Mouse (Mus musculus) heart, adult 2 months (tissue): ENCODE data around the gene Hnrnpa3. TPM values are rescaled to one million over a fixed set of nuclear protein-coding genes. Genes with fewer than 3 reads are reported as not detected.
"Not testable (repeated sequence)": the region's sequence is repeated elsewhere in the genome, so short reads cannot be mapped to it uniquely, and the experiment has no call there.

ENCODE experiments used
- DNase-seq, 2 experiments: peaks; one replicate each; pipeline ENCODE4 v3.0.0; 2021
- H3K27ac ChIP-seq: fragments of 200-600 bp; 2 replicates; pipeline ENCODE4 v1.8.1; 2022
- H3K27me3 ChIP-seq: fragments of 200-500 bp; 2 replicates; pipeline ENCODE4 v1.6.1; 2012; ENCODE audit warnings: mild to moderate bottlenecking, low read length, inconsistent platforms, mixed read lengths; ENCODE audit not compliant: control insufficient read depth, insufficient read depth
- H3K36me3 ChIP-seq: fragments of 200-500 bp; 2 replicates; pipeline ENCODE4 v1.6.1; 2012; ENCODE audit warnings: low read length, inconsistent platforms; ENCODE audit not compliant: control insufficient read depth, insufficient read depth
- H3K4me1 ChIP-seq: fragments of 200-500 bp; 2 replicates; pipeline ENCODE4 v1.6.1; 2011; ENCODE audit warnings: low read length; ENCODE audit not compliant: control insufficient read depth, insufficient read depth
- H3K4me3 ChIP-seq: fragments of 200-600 bp; 2 replicates; pipeline ENCODE4 v1.8.1; 2022
- H3K79me2 ChIP-seq: fragments of 200-500 bp; replicated peaks from 2 replicates; pipeline ENCODE4 v1.6.1; 2012; ENCODE audit warnings: mild to moderate bottlenecking, inconsistent platforms, low read length, moderate library complexity, mixed read lengths; ENCODE audit not compliant: control insufficient read depth, insufficient read depth
- H3K9ac ChIP-seq: fragments of 200-500 bp; 2 replicates; pipeline ENCODE4 v1.6.1; 2012; ENCODE audit warnings: low read depth, mild to moderate bottlenecking, control low read depth, inconsistent platforms, low read length, mixed read lengths
- CTCF ChIP-seq: fragments of 200-600 bp; IDR thresholded peaks from 2 replicates; pipeline ENCODE4 v1.8.1; 2022; ENCODE audit warnings: antibody characterized with exemption, mild to moderate bottlenecking, moderate library complexity
- EP300 ChIP-seq: fragments of 200-500 bp; IDR thresholded peaks from 2 replicates; pipeline ENCODE4 v1.6.1; 2011; ENCODE audit warnings: low read depth, low read length, control low read depth; ENCODE audit not compliant: insufficient read depth
- POLR2A ChIP-seq: fragments of 200-500 bp; IDR thresholded peaks from 2 replicates; pipeline ENCODE4 v1.6.1; 2011; ENCODE audit warnings: mild to moderate bottlenecking, low read depth, low read length, control low read depth; ENCODE audit not compliant: insufficient read depth
- WGBS: fragments of 180-500 bp; shearing (Covaris S2); methylation state at CpG from one replicate; pipeline ENCODE4 v1.1.7; 2018; 5-methylcytosine and 5-hydroxymethylcytosine counted together
- intact Hi-C: fragments of 180-260 bp; cut with DNase I; formaldehyde crosslinking; loops from one replicate; pipeline ENCODE4 v1.15.1; 2025
- long read RNA-seq: library from polyadenylated mRNA; stranded (forward); transcript quantifications from one replicate; pipeline ENCODE4 v2.0.0, GENCODE M21; 2021
- polyA plus RNA-seq: library from polyadenylated mRNA; depleted of rRNA; stranded (reverse); fragments of >200 nt; gene quantifications from 2 replicates; pipeline ENCODE4 v1.2.3, GENCODE M21; 2012; rRNA removed
- total RNA-seq, 2 experiments: library from RNA; stranded (reverse); gene quantifications; 2 replicates each; pipeline ENCODE4 v1.2.3; 2021

Gene Hnrnpa3
- total RNA-seq, result 100 to 1,000 TPM; 177 to 180 TPM
- polyA plus RNA-seq, result 18.5 and 44.9 TPM in 2 replicates
- long read RNA-seq, full-length matches to known transcripts, result 33 of 46 reads
- long read RNA-seq, partial matches to known transcripts, result 4 of 46 reads
- long read RNA-seq, other reads (novel, unspliced or antisense), result 9 of 46 reads

- intact Hi-C loops, result loop anchor here (1.0 to 2.0 kb wide), 3 partner anchors 24 to 46 kb away; no protein-coding TSS in a partner anchor
- Histone ChIP-seq H3K9ac (peak within 1 kb of the TSS; percentile 92), H3K4me3 (peak within 1 kb of the TSS; percentile 93), H3K27me3 (no peaks in the 10 kb centered on the region), H3K27ac (peak within 1 kb of the TSS; percentile 99), H3K79me2 (0 out of 2 replicates have a peak, but pooled peaks cover 2% of the 10 kb centered on the region), H3K4me1 (peaks cover 7% of the 10 kb centered on the region), H3K36me3 (peaks cover 28% of the 10 kb centered on the region)
- TF ChIP-seq POLR2A (peak; percentile 88), CTCF (peak; percentile 7; the same call in 1 of the 2 replicates), EP300 (peak; percentile 78)
- DNase-seq, result peak; percentile 98 to 100
- under 1% methylated on average over 102 of the region's 102 CpGs for WGBS
These were observed at the start of gene Hnrnpa3 for GRCm38 (mm10) chr2:75658727-75659628. Gene Hnrnpa3, plus strand, starts transcription at chr2:75659261.

DNA sequence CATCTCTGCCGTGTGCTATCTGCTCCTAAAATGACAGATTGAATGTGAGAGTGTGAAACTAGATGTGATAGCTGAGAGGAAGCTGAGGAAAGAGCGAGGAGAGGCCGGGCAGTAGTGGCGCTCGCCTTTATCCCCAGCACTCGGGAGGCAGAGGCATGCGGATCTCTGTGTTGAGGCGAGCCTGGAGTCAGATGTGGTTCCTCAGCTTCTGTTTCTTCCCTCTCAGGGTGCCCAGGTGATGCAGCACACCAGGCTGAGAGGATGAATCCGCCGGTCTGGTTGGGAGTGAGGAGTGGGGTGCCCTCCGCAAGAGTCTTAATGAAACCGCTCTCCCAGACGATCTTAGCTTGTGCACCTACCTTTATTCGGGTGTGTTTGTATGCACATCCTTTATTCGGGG, 49.1 kb upstream of the Hnrnpa3 start:
- peak overlapping the region; percentile 10; the same call in 1 of the 2 replicates for H3K9ac ChIP-seq
- no peaks in the 10 kb centered on the region for H3K36me3 ChIP-seq
- TF ChIP-seq EP300, result 0 out of 2 replicates have a peak, but pooled peaks have one; percentile 0
- no peak for TF ChIP-seq POLR2A
- no peak for TF ChIP-seq CTCF
- peaks cover 3% of the 10 kb centered on the region for H3K4me1 ChIP-seq
- intact Hi-C loops, result loop anchor here (5.0 to 10.0 kb wide), 3 partner anchors 95 to 357 kb away; partner anchors contain the start of gene Nfe2l2
- peak overlapping the region; percentile 47 for H3K27ac ChIP-seq
- no peaks in the 10 kb centered on the region for H3K79me2 ChIP-seq
- WGBS, result 53% methylated on average over 15 of the region's 15 CpGs
- H3K4me3 ChIP-seq, result peak overlapping the region; percentile 30
- DNase-seq, result no peak
- no peaks in the 10 kb centered on the region for H3K27me3 ChIP-seq

DNA sequence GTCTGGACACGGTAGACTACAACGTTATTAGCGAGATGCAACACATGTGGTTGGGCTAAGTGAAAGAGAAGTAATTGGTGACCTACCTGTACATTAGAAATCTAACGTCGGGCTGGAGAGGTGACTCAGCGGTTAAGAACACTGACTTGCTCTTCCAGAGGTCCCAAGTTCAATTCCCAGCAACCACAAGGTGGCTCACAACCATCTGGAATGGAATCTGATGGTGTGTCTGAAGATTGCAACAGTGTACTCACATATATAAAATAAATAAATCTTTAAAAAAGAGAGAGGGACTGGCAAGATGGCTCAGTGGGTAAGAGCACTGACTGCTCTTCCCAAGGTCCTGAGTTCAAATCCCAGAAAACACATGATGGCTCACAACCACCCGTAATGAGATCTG, 48.5 kb upstream of the Hnrnpa3 start:
- 79% methylated on average over 7 of the region's 7 CpGs for WGBS
- H3K79me2 ChIP-seq, H3K27ac ChIP-seq, H3K9ac ChIP-seq, H3K4me3 ChIP-seq, H3K27me3 ChIP-seq, intact Hi-C loops, H3K36me3 ChIP-seq, H3K4me1 ChIP-seq, DNase-seq: not testable (repeated sequence)
- TF ChIP-seq CTCF, result peak; percentile 48

DNA sequence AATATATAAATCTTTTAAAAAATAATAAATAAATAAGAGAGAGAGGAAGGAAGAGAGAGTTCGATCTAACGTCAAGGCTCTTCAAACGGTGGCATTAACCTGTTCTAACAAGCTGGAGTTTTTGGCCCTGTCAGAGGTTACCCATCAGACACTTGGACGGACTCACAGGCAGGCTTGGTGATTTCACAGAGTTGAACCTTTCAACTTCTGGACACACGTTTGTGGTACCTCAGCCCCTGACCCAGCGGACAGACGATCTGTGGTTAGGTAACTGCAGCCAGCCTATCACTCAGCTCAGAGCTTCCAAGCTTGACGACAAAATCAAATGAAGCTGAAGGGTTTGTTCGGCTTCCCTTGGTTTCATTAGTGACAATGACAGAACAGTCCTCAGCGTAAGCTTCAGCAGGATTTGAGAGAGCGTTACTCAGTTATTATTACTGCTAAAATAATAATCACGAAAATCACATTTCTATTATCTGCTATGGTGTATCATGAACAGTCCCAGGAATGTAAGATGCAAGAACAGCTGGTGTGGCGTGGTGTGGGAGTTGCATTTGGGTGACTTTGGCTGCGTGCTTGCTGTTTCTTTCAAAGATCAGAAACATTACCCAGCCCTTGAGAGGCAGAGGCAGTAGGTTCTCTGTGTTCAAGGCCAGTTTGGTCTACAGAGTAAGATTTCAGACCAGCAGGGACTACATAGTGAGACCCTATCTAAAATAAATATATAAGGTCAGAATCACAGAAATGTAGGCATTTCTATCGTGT, 47.8 kb upstream of the Hnrnpa3 start:
- no peak for TF ChIP-seq EP300
- no peak for TF ChIP-seq POLR2A
- no peak for TF ChIP-seq CTCF
- Histone ChIP-seq H3K27me3 (no peaks in the 10 kb centered on the region), H3K4me3 (no peak overlapping the region), H3K36me3 (no peaks in the 10 kb centered on the region), H3K4me1 (peaks cover 3% of the 10 kb centered on the region), H3K79me2 (no peaks in the 10 kb centered on the region), H3K27ac (no peak overlapping the region), H3K9ac (no peak overlapping the region)
- WGBS, result 92% methylated on average over 15 of the region's 15 CpGs
- no peak for DNase-seq
- intact Hi-C loops, result no loop called here

DNA sequence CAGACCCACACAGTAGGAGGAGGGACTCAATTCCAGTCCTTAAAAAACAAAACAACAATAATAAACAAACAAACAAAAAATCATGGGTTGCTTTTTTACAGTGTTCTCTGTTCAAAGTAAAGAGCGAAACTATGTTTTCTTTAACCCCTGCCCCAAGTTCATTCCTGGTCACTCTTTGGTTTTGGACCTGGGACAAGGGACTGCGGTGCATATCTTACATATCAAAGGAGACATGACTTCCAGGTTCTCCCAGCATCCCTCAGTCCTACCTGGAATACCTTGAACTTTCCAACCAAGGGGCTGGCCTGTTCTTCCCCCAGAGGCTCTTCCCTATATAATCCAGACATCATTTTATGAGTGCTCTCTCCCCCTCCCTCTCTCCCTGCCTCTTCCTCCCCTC, 47.1 kb upstream of the Hnrnpa3 start:
- H3K4me3 ChIP-seq, result no peak overlapping the region
- no peak overlapping the region for H3K9ac ChIP-seq
- no peak for TF ChIP-seq EP300
- no peak for TF ChIP-seq CTCF
- no peak for TF ChIP-seq POLR2A
- H3K4me1 ChIP-seq, result peaks cover 3% of the 10 kb centered on the region
- 89% methylated on average over 2 of the region's 2 CpGs for WGBS
- no peak for DNase-seq
- H3K27me3 ChIP-seq, result no peaks in the 10 kb centered on the region
- intact Hi-C loops, result no loop called here
- H3K36me3 ChIP-seq, result no peaks in the 10 kb centered on the region
- H3K27ac ChIP-seq, result no peak overlapping the region
- H3K79me2 ChIP-seq, result no peaks in the 10 kb centered on the region
